Mouse (Mus musculus) neural tube, embryonic 14.5 days (tissue): ENCODE data around the gene Krtap10-10. TPM values are rescaled to one million over a fixed set of nuclear protein-coding genes. Genes with fewer than 3 reads are reported as not detected.

Experiments used
- ATAC-seq: fragments of 200-750 bp; cut with Nextera tagmentation; 2 replicates; pipeline ENCODE4 v1.8.0; 2017; ENCODE audit warnings: low read depth, mild to moderate bottlenecking, moderate TSS enrichment, moderate library complexity
- H3K27ac ChIP-seq: fragments of 300-500 bp; sonication (generic); 2 replicates; pipeline ENCODE4 v1.5.1; 2014; ENCODE audit warnings: low read depth, mild to moderate bottlenecking, control low read depth, low read length, moderate library complexity, mixed read lengths
- H3K27me3 ChIP-seq: fragments of 300-500 bp; sonication (generic); 2 replicates; pipeline ENCODE4 v1.6.1; 2014; ENCODE audit warnings: low read length; ENCODE audit not compliant: control insufficient read depth, insufficient read depth
- H3K36me3 ChIP-seq: fragments of 300-500 bp; sonication (generic); 2 replicates; pipeline ENCODE4 v1.6.1; 2014; ENCODE audit warnings: low read length, mixed read lengths; ENCODE audit not compliant: control insufficient read depth, insufficient read depth
- H3K4me1 ChIP-seq: fragments of 300-500 bp; sonication (generic); 2 replicates; pipeline ENCODE4 v1.6.1; 2014; ENCODE audit warnings: low read length; ENCODE audit not compliant: control insufficient read depth, insufficient read depth
- H3K4me2 ChIP-seq: fragments of 300-500 bp; sonication (generic); 2 replicates; pipeline ENCODE4 v1.6.1; 2014; ENCODE audit warnings: mild to moderate bottlenecking, low read depth, low read length, control low read depth
- H3K4me3 ChIP-seq: fragments of 300-500 bp; sonication (generic); 2 replicates; pipeline ENCODE4 v1.5.1; 2014; ENCODE audit warnings: low read depth, low read length, control low read depth, mixed read lengths
- H3K9ac ChIP-seq: fragments of 300-500 bp; sonication (generic); replicated peaks from 2 replicates; pipeline ENCODE4 v1.6.1; 2014; ENCODE audit warnings: low read depth, mild to moderate bottlenecking, control low read depth, low read length, mixed read lengths
- H3K9me3 ChIP-seq: fragments of 300-500 bp; sonication (generic); 2 replicates; pipeline ENCODE4 v1.6.1; 2016; ENCODE audit warnings: low read length; ENCODE audit not compliant: control insufficient read depth
- WGBS: fragments of 180-500 bp; shearing (Covaris S2); extraction: QIAGEN DNeasy Blood & Tissue Kit; methylation state at CpG from one replicate; pipeline ENCODE4 v1.1.7; 2014; 5-methylcytosine and 5-hydroxymethylcytosine counted together
- polyA plus RNA-seq: library from polyadenylated mRNA; unstranded; fragments of >200 nt; fragmentation: Nextera tagmentation; extraction: Ambion mirVana; gene quantifications from 2 replicates; pipeline ENCODE4 v1.2.1, GENCODE M21; 2014

Gene Krtap10-10
- polyA plus RNA-seq, 1 experiment from 2014 or later: not detected

DNA sequence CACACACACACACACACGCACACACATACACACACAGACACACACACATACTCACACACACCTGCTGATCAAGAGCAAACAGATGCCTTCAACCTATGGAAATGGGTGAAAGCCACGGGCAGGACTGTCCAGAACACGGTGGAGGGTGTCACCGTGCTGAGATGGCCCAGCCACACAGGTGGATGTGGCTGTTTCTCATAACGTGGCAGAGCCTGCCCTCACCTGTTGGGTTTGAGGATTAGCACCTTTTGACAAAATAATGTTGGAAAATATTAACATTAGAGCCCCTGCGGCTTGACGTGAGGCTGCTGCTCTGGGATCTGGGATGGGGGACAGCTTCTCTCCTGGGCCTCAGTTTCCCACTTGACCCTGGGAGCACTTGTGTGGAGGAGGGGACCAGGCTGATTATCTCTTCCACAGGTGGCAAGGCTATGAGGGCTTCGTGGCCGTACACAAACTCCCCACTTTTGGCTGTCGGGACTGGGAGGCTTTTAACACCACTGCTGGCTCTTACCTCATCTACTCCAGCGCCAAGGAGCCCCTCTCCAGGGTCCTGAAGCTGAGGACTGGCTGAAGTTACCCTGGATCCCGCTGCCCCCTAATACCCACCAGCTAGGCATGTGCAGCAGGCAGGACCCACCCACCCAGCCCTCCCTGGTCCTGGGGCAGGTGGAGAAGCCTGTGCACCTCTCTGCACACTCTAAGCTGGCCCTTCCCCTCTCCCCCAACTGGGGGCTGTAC lies 50.4 kb downstream of the Krtap10-10 start:
- no peak overlapping the region for H3K4me3 ChIP-seq
- no peaks in the 10 kb centered on the region for H3K9me3 ChIP-seq
- ATAC-seq: no peak
- H3K27ac ChIP-seq: no peak overlapping the region
- no peaks in the 10 kb centered on the region for H3K36me3 ChIP-seq
- WGBS: 64% methylated on average over 12 of the region's 12 CpGs
- H3K9ac ChIP-seq: no peak overlapping the region
- H3K4me1 ChIP-seq: no peaks in the 10 kb centered on the region
- no peak overlapping the region for H3K4me2 ChIP-seq
- H3K27me3 ChIP-seq: no peaks in the 10 kb centered on the region

Other genes starting within 250 kb of the Krtap10-10 start
- gene Sumo3, start 229.8 kb upstream of the Krtap10-10 start, polyA plus RNA-seq: 214 and 240 TPM in 2 replicates
- gene Gm49325, start 229.8 kb upstream of the Krtap10-10 start, polyA plus RNA-seq: 2.7 TPM in 1 of 2 replicates, not detected in the other
- gene Ube2g2, start 213.7 kb upstream of the Krtap10-10 start, polyA plus RNA-seq: 44.0 and 57.3 TPM in 2 replicates
- 1.4 and 1.5 TPM in 2 replicates for gene Tspear, start 149.4 kb upstream of the Krtap10-10 start, polyA plus RNA-seq
- not detected in 2 replicates for gene Gm19402, start 145.2 kb upstream of the Krtap10-10 start, polyA plus RNA-seq
- not detected in 2 replicates for gene Gm9508, start 138.7 kb upstream of the Krtap10-10 start, polyA plus RNA-seq
- not detected in 2 replicates for gene Gm10272, start 129.3 kb upstream of the Krtap10-10 start, polyA plus RNA-seq
- not detected in 2 replicates for gene Gm10024, start 124.5 kb upstream of the Krtap10-10 start, polyA plus RNA-seq
- not detected in 2 replicates for gene Gm10142, start 120.1 kb upstream of the Krtap10-10 start, polyA plus RNA-seq
- gene Krtap12-1, start 115.3 kb upstream of the Krtap10-10 start, polyA plus RNA-seq: not detected in 2 replicates
- not detected in 2 replicates for gene Gm10100, start 109.5 kb upstream of the Krtap10-10 start, polyA plus RNA-seq
- not detected in 2 replicates for gene Gm18596, start 93.3 kb upstream of the Krtap10-10 start, polyA plus RNA-seq
- not detected in 2 replicates for gene Gm9736, start 84.6 kb upstream of the Krtap10-10 start, polyA plus RNA-seq
- not detected in 2 replicates for gene Gm3233, start 76.3 kb upstream of the Krtap10-10 start, polyA plus RNA-seq
- gene Gm3238, start 64.6 kb upstream of the Krtap10-10 start, polyA plus RNA-seq: not detected in 2 replicates
- not detected in 2 replicates for gene Gm7138, start 59.0 kb upstream of the Krtap10-10 start, polyA plus RNA-seq
- gene Gm3250, start 53.4 kb upstream of the Krtap10-10 start, polyA plus RNA-seq: not detected in 2 replicates
- gene Gm7137, start 47.7 kb upstream of the Krtap10-10 start, polyA plus RNA-seq: not detected in 2 replicates
- gene Gm9639, start 40.9 kb upstream of the Krtap10-10 start, polyA plus RNA-seq: not detected in 2 replicates
- gene Gm19668, start 36.8 kb upstream of the Krtap10-10 start, polyA plus RNA-seq: not detected in 2 replicates
- not detected in 2 replicates for gene Gm9507, start 24.1 kb upstream of the Krtap10-10 start, polyA plus RNA-seq
- gene Gm2696, start 21.3 kb upstream of the Krtap10-10 start, polyA plus RNA-seq: not detected in 2 replicates
- gene Krtap10-4, start 8.9 kb upstream of the Krtap10-10 start, polyA plus RNA-seq: not detected in 2 replicates
- not detected in 2 replicates for gene Gm36176, start 10.9 kb downstream of the Krtap10-10 start, polyA plus RNA-seq
- gene Gm10318, start 16.9 kb downstream of the Krtap10-10 start, polyA plus RNA-seq: 0.30 TPM in 1 of 2 replicates, not detected in the other
- not detected in 2 replicates for gene Gm3285, start 26.0 kb downstream of the Krtap10-10 start, polyA plus RNA-seq
- gene Lrrc3, start 66.6 kb downstream of the Krtap10-10 start, polyA plus RNA-seq: 17.4 and 20.6 TPM in 2 replicates
- 6.0 and 9.2 TPM in 2 replicates for gene Trpm2, start 134.6 kb downstream of the Krtap10-10 start, polyA plus RNA-seq
- gene 1810043G02Rik, start 142.6 kb downstream of the Krtap10-10 start, polyA plus RNA-seq: 41.3 and 52.6 TPM in 2 replicates
- gene Pfkl, start 174.1 kb downstream of the Krtap10-10 start, polyA plus RNA-seq: 83.2 and 93.9 TPM in 2 replicates
- not detected in 2 replicates for gene Dnmt3l, start 206.0 kb downstream of the Krtap10-10 start, polyA plus RNA-seq
- gene Aire, start 207.7 kb downstream of the Krtap10-10 start, polyA plus RNA-seq: 0.21 TPM in 2 replicates
- 0.56 and 1.1 TPM in 2 replicates for gene Icosl, start 233.4 kb downstream of the Krtap10-10 start, polyA plus RNA-seq